Mouse (Mus musculus) liver, embryonic 11.5 days (tissue): ENCODE data around the gene Perp. TPM values are rescaled to one million over a fixed set of nuclear protein-coding genes. Genes with fewer than 3 reads are reported as not detected.

Source experiments
- ATAC-seq: fragments of 200-750 bp; cut with Nextera tagmentation; replicated peaks from 2 replicates; pipeline ENCODE4 v1.8.0; 2017; ENCODE audit warnings: moderate number of reproducible peaks, mild to moderate bottlenecking, moderate TSS enrichment, moderate library complexity; ENCODE audit not compliant: low FRiP score
- DNase-seq: peaks from one replicate; pipeline ENCODE4 v3.0.0-alpha.2; 2017; ENCODE audit warnings: low spot score
- H3K27ac ChIP-seq: fragments of 300-500 bp; sonication (generic); 2 replicates; pipeline ENCODE4 v1.5.1; 2014; ENCODE audit warnings: mild to moderate bottlenecking, low read depth, low read length, control low read depth
- H3K27me3 ChIP-seq: fragments of 300-500 bp; sonication (generic); replicated peaks from 2 replicates; pipeline ENCODE4 v1.6.1; 2014; ENCODE audit warnings: low read length, mixed read lengths; ENCODE audit not compliant: control insufficient read depth, insufficient read depth
- H3K36me3 ChIP-seq: fragments of 300-500 bp; sonication (generic); 2 replicates; pipeline ENCODE4 v1.6.1; 2014; ENCODE audit warnings: mild to moderate bottlenecking, low read length, moderate library complexity, mixed read lengths; ENCODE audit not compliant: control insufficient read depth, insufficient read depth
- H3K4me1 ChIP-seq: fragments of 300-500 bp; sonication (generic); replicated peaks from 2 replicates; pipeline ENCODE4 v1.6.1; 2014; ENCODE audit warnings: low read length, mixed read lengths; ENCODE audit not compliant: control insufficient read depth, insufficient read depth
- H3K4me2 ChIP-seq: fragments of 300-500 bp; sonication (generic); 2 replicates; pipeline ENCODE4 v1.6.1; 2014; ENCODE audit warnings: mild to moderate bottlenecking, control low read depth, moderate library complexity
- H3K4me3 ChIP-seq: fragments of 300-500 bp; sonication (generic); 2 replicates; pipeline ENCODE4 v1.5.1; 2014; ENCODE audit warnings: low read depth, low read length, control low read depth
- H3K9ac ChIP-seq: fragments of 300-500 bp; sonication (generic); 2 replicates; pipeline ENCODE4 v1.6.1; 2014; ENCODE audit warnings: low read depth, low read length, control low read depth
- H3K9me3 ChIP-seq: fragments of 300-500 bp; sonication (generic); 2 replicates; pipeline ENCODE4 v1.6.1; 2016; ENCODE audit warnings: low read length, inconsistent platforms, mixed read lengths; ENCODE audit not compliant: control insufficient read depth
- WGBS: fragments of 180-500 bp; shearing (Covaris S2); extraction: QIAGEN DNeasy Blood & Tissue Kit; methylation state at CpG from one replicate; pipeline ENCODE4 v1.1.7; 2014; 5-methylcytosine and 5-hydroxymethylcytosine counted together
- polyA plus RNA-seq: library from polyadenylated mRNA; unstranded; fragments of >200 nt; fragmentation: Nextera tagmentation; extraction: Ambion mirVana; gene quantifications from 2 replicates; pipeline ENCODE4 v1.2.1, GENCODE M21; 2014

Perp gene
- polyA plus RNA-seq, 1 experiment from 2014 or later, result 10.4 TPM

GRCm38 (mm10) chr10:18857244-18857643 lies 12.4 kb downstream of the Perp start:
- 45% methylated on average over 4 of the region's 4 CpGs for WGBS
- no peaks in the 10 kb centered on the region for H3K27me3 ChIP-seq
- no peak overlapping the region for H3K4me2 ChIP-seq
- no peak overlapping the region for H3K9ac ChIP-seq
- no peaks in the 10 kb centered on the region for H3K36me3 ChIP-seq
- H3K27ac ChIP-seq, result no peak overlapping the region
- no peaks in the 10 kb centered on the region for H3K9me3 ChIP-seq
- H3K4me1 ChIP-seq, result peaks cover 12% of the 10 kb centered on the region
- DNase-seq, result no peak
- no peak overlapping the region for H3K4me3 ChIP-seq
- peak; percentile 85 for ATAC-seq

DNA sequence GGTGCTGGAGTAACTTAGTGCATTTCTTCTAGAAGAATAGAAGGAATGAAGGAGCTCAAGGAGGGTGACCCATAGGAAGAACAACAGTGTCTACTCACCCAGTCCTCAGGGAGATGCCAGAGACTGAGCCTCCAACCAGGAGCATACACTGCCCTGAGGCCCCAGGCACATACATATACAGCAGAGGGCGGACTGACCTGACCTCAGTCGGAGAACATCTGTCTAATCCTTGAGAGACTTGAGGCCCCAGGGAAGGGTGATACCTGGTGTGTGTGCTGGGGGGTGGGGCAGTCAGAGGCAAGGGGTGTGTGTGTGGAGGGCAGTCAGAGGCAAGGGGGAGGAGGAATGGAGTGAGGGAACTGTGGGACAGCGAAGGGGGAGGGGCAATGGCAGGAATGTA lies 14.8 kb downstream of the Perp start:
- peak; percentile 52 for ATAC-seq
- H3K9me3 ChIP-seq, result no peaks in the 10 kb centered on the region
- H3K4me1 ChIP-seq, result peaks cover 6% of the 10 kb centered on the region; the same call in 1 of the 2 replicates
- no peaks in the 10 kb centered on the region for H3K27me3 ChIP-seq
- no peak for DNase-seq
- no peaks in the 10 kb centered on the region for H3K36me3 ChIP-seq
- H3K27ac ChIP-seq, result no peak overlapping the region
- H3K9ac ChIP-seq, result no peak overlapping the region
- no peak overlapping the region for H3K4me3 ChIP-seq
- 58% methylated on average over 3 of the region's 3 CpGs for WGBS
- no peak overlapping the region for H3K4me2 ChIP-seq

GRCm38 (mm10) chr10:18860119-18860824 lies 15.5 kb downstream of the Perp start:
- no peak overlapping the region for H3K9ac ChIP-seq
- ATAC-seq (no peak), DNase-seq (no peak)
- no peaks in the 10 kb centered on the region for H3K9me3 ChIP-seq
- H3K27me3 ChIP-seq, result no peaks in the 10 kb centered on the region
- WGBS, result 40% methylated on average over 5 of the region's 5 CpGs
- H3K4me1 ChIP-seq, result peaks cover 6% of the 10 kb centered on the region; the same call in 1 of the 2 replicates
- no peak overlapping the region for H3K4me3 ChIP-seq
- no peaks in the 10 kb centered on the region for H3K36me3 ChIP-seq
- no peak overlapping the region for H3K4me2 ChIP-seq
- H3K27ac ChIP-seq, result no peak overlapping the region

- DNase-seq (no peak), ATAC-seq (no peak)
- H3K4me1 ChIP-seq, result peaks cover 6% of the 10 kb centered on the region; the same call in 1 of the 2 replicates
- 78% methylated on average over 11 of the region's 11 CpGs for WGBS
- no peak overlapping the region for H3K4me3 ChIP-seq
- no peaks in the 10 kb centered on the region for H3K36me3 ChIP-seq
- no peaks in the 10 kb centered on the region for H3K27me3 ChIP-seq
- H3K9me3 ChIP-seq, result no peaks in the 10 kb centered on the region
- no peak overlapping the region for H3K9ac ChIP-seq
- H3K27ac ChIP-seq, result no peak overlapping the region
- no peak overlapping the region for H3K4me2 ChIP-seq
Measured at GRCm38 (mm10) chr10:18860831-18861230, 16.0 kb downstream of the Perp start.

DNA sequence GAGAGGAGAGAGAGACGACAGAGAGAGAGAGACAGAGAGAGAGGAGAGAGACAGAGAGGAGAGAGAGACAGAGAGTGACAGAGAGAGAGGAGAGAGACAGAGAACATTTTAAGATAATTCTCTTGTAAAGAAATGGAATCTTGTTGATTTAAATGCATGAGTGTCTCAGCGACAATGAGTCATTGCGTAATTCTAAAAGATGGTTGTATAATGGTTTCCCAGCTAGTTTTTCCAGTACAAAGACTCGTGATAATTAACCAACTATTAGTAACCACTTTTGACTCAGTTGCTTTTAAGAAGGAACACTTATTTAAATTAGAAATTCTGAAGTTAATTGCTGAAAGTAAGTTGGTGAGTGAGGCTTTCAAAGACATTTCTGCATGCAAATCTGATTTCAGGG lies 16.6 kb downstream of the Perp start:
- Histone ChIP-seq H3K9ac (no peak overlapping the region), H3K27me3 (no peaks in the 10 kb centered on the region), H3K36me3 (no peaks in the 10 kb centered on the region), H3K9me3 (no peaks in the 10 kb centered on the region), H3K27ac (no peak overlapping the region), H3K4me2 (no peak overlapping the region), H3K4me1 (peaks cover 6% of the 10 kb centered on the region; the same call in 1 of the 2 replicates), H3K4me3 (no peak overlapping the region)
- DNase-seq, result no peak
- no peak for ATAC-seq
- 75% methylated on average over 4 of the region's 4 CpGs for WGBS

GRCm38 (mm10) chr10:18863332-18863731 lies 18.5 kb downstream of the Perp start:
- no peak overlapping the region for H3K4me3 ChIP-seq
- no peak overlapping the region for H3K4me2 ChIP-seq
- H3K9ac ChIP-seq, result no peak overlapping the region
- H3K4me1 ChIP-seq, result peaks cover 4% of the 10 kb centered on the region; the same call in 1 of the 2 replicates
- H3K36me3 ChIP-seq, result no peaks in the 10 kb centered on the region
- ATAC-seq (no peak), DNase-seq (no peak)
- H3K27ac ChIP-seq, result no peak overlapping the region
- H3K9me3 ChIP-seq, result no peaks in the 10 kb centered on the region
- no peaks in the 10 kb centered on the region for H3K27me3 ChIP-seq
- WGBS, result 55% methylated on average over 4 of the region's 4 CpGs

DNA sequence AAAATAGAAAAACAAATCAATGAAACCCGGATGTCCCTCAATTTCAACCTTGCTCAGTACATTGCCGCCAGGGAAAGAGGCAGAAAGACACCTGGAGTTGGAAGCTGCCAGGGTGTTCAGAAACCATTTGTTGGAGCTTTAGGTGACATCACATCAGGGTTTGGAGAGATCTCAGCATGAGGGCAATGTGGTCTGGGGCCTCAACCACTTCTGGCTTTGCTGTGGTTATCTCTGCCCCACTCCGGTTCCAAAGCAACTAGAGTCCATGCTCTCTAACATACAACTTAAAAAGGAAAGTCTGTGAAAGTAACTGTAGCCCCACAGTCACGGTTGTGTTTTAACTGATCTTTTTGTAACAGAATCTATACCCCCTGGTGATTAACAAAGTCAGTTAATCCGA lies 19.9 kb downstream of the Perp start:
- H3K27me3 ChIP-seq, result no peaks in the 10 kb centered on the region
- no peak overlapping the region for H3K4me3 ChIP-seq
- no peak for ATAC-seq
- H3K9me3 ChIP-seq, result no peaks in the 10 kb centered on the region
- 46% methylated on average over 5 of the region's 5 CpGs for WGBS
- H3K36me3 ChIP-seq, result no peaks in the 10 kb centered on the region
- no peak for DNase-seq
- no peak overlapping the region for H3K9ac ChIP-seq
- H3K4me1 ChIP-seq, result peaks cover 1% of the 10 kb centered on the region; the same call in 1 of the 2 replicates
- H3K4me2 ChIP-seq, result no peak overlapping the region
- no peak overlapping the region for H3K27ac ChIP-seq

- Histone ChIP-seq H3K4me2 (no peak overlapping the region), H3K27me3 (no peaks in the 10 kb centered on the region), H3K4me3 (no peak overlapping the region), H3K9me3 (no peaks in the 10 kb centered on the region), H3K27ac (no peak overlapping the region), H3K4me1 (peaks cover 9% of the 10 kb centered on the region), H3K9ac (no peak overlapping the region), H3K36me3 (no peaks in the 10 kb centered on the region)
- ATAC-seq (peak; percentile 71), DNase-seq (no peak)
- WGBS, result 53% methylated on average over 2 of the region's 2 CpGs
Measured at GRCm38 (mm10) chr10:18870990-18871389, 26.2 kb downstream of the Perp start.

GRCm38 (mm10) chr10:18876211-18876610 lies 31.4 kb downstream of the Perp start:
- ATAC-seq, result no peak
- Histone ChIP-seq H3K4me3 (no peak overlapping the region), H3K4me1 (peaks cover 5% of the 10 kb centered on the region), H3K27ac (no peak overlapping the region), H3K9me3 (no peaks in the 10 kb centered on the region), H3K36me3 (no peaks in the 10 kb centered on the region), H3K9ac (no peak overlapping the region), H3K4me2 (no peak overlapping the region), H3K27me3 (no peaks in the 10 kb centered on the region)
- no peak for DNase-seq
- WGBS, result 38% methylated on average over 1 of the region's 1 CpGs
